Mouse (Mus musculus) granulocyte monocyte progenitor cell, adult 5-6 weeks (primary cell): ENCODE data around the gene Olfr1269. TPM values are rescaled to one million over a fixed set of nuclear protein-coding genes. Genes with fewer than 3 reads are reported as not detected.

Experiments
- ATAC-seq: replicated peaks from 2 replicates; pipeline ENCODE4 v1.8.0; 2016; ENCODE audit warnings: mild to moderate bottlenecking, moderate TSS enrichment, inconsistent platforms; ENCODE audit not compliant: poor library complexity, severe bottlenecking
- total RNA-seq, 2 experiments: library from RNA; stranded (forward) in 1 of 2; stranded (reverse) in 1 of 2; fragments of 200-712, 200-1000 nt in 1 of 2; fragments of >200 nt in 1 of 2; fragmentation: Nextera tagmentation in 1 of 2; gene quantifications; 2 replicates each; pipeline ENCODE4 v1.2.3; 2014 to 2017

Gene Olfr1269
- total RNA-seq (2014; fragmentation: Nextera tagmentation) (not detected in 2 replicates), total RNA-seq (2017) (not detected in 2 replicates)

DNA sequence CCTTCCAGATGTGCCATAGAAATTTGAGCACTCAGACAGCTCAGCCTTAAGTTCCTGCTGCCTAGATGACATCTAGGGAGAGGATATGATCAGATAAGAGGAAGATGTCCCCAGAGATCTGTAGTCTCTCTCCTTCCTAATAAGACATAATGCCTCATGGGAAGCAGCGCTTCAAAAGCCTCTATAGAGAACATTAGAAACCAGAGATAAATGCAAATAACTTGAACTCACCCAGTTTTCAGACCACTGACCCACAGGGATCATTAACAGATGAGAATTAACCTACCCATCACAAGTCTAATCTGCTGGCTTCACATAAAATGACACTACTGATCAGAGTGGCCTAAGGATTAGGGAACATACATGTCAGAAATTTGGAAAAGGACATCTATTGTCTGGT lies at the start of gene Olfr1269:
TSS of gene Olfr1269 (minus strand) at position 101 of the 400 bp plus-strand sequence.
- ATAC-seq: no peak

- no peak for ATAC-seq
These were observed 32.7 kb upstream of the Olfr1269 start for GRCm38 (mm10) chr2:90153916-90154315.

GRCm38 (mm10) chr2:90152991-90153390 lies 31.8 kb upstream of the Olfr1269 start, which contains the start of gene Olfr1270:
Gene Olfr1270 (minus strand): TSS chr2:90153091.
- ATAC-seq: no peak

- no peak for ATAC-seq
These were observed 21.0 kb upstream of the Olfr1269 start, which contains the start of gene Olfr32 for GRCm38 (mm10) chr2:90142196-90142595. Gene Olfr32 (minus strand): TSS chr2:90142296.

DNA sequence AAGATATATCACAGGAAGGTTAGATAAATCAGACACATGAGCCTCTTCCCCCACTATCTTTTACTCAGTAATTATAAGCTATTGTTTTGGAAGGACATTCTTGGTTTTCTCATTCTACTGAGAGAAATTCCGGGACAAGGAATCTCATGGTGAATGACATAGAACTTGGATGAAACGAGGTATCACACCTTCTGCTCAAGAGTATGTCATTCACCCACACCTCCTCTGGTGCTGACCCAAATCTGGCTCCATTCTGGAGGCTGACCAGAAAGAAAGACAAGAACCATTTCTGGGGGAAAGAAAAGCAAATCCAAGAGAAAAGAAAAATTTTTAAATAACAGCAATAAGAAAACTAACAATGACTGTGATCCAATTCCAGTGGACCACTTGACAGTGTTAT lies 51.1 kb downstream of the Olfr1269 start:
- no peak for ATAC-seq

Other genes with a start within 250 kb of the Olfr1269 start
- gene Olfr1257, start 243.0 kb downstream of the Olfr1269 start, total RNA-seq (2014; fragmentation: Nextera tagmentation): not detected in 2 replicates
- not detected in 2 replicates for gene Olfr1257, start 243.0 kb downstream of the Olfr1269 start, total RNA-seq (2017)
- gene Olfr1258, start 194.1 kb downstream of the Olfr1269 start, total RNA-seq (2014; fragmentation: Nextera tagmentation): not detected in 2 replicates
- gene Olfr1258, start 194.1 kb downstream of the Olfr1269 start, total RNA-seq (2017): not detected in 2 replicates
- gene Olfr1259, start 172.7 kb downstream of the Olfr1269 start, total RNA-seq (2014; fragmentation: Nextera tagmentation): not detected in 2 replicates
- not detected in 2 replicates for gene Olfr1259, start 172.7 kb downstream of the Olfr1269 start, total RNA-seq (2017)
- gene Olfr1260, start 147.1 kb downstream of the Olfr1269 start, total RNA-seq (2014; fragmentation: Nextera tagmentation): not detected in 2 replicates
- not detected in 2 replicates for gene Olfr1260, start 147.1 kb downstream of the Olfr1269 start, total RNA-seq (2017)
- gene Olfr1261, start 130.2 kb downstream of the Olfr1269 start, total RNA-seq (2014; fragmentation: Nextera tagmentation): not detected in 2 replicates
- gene Olfr1261, start 130.2 kb downstream of the Olfr1269 start, total RNA-seq (2017): not detected in 2 replicates
- gene Olfr1262, start 121.3 kb downstream of the Olfr1269 start, total RNA-seq (2014; fragmentation: Nextera tagmentation): not detected in 2 replicates
- gene Olfr1262, start 121.3 kb downstream of the Olfr1269 start, total RNA-seq (2017): not detected in 2 replicates
- not detected in 2 replicates for gene Olfr1263, start 109.3 kb downstream of the Olfr1269 start, total RNA-seq (2014; fragmentation: Nextera tagmentation)
- not detected in 2 replicates for gene Olfr1263, start 109.3 kb downstream of the Olfr1269 start, total RNA-seq (2017)
- gene Olfr1264, start 95.8 kb downstream of the Olfr1269 start, total RNA-seq (2014; fragmentation: Nextera tagmentation): not detected in 2 replicates
- gene Olfr1264, start 95.8 kb downstream of the Olfr1269 start, total RNA-seq (2017): not detected in 2 replicates
- not detected in 2 replicates for gene Olfr1265, start 86.1 kb downstream of the Olfr1269 start, total RNA-seq (2014; fragmentation: Nextera tagmentation)
- not detected in 2 replicates for gene Olfr1265, start 86.1 kb downstream of the Olfr1269 start, total RNA-seq (2017)
- not detected in 2 replicates for gene Olfr140, start 57.8 kb downstream of the Olfr1269 start, total RNA-seq (2014; fragmentation: Nextera tagmentation)
- not detected in 2 replicates for gene Olfr140, start 57.8 kb downstream of the Olfr1269 start, total RNA-seq (2017)
- gene Olfr32, start 20.9 kb upstream of the Olfr1269 start, total RNA-seq (2014; fragmentation: Nextera tagmentation): not detected in 2 replicates
- gene Olfr32, start 20.9 kb upstream of the Olfr1269 start, total RNA-seq (2017): not detected in 2 replicates
- gene Olfr1270, start 31.7 kb upstream of the Olfr1269 start, total RNA-seq (2014; fragmentation: Nextera tagmentation): not detected in 2 replicates
- not detected in 2 replicates for gene Olfr1270, start 31.7 kb upstream of the Olfr1269 start, total RNA-seq (2017)
- not detected in 2 replicates for gene Olfr1506, start 103.1 kb upstream of the Olfr1269 start, total RNA-seq (2014; fragmentation: Nextera tagmentation)
- not detected in 2 replicates for gene Olfr1506, start 103.1 kb upstream of the Olfr1269 start, total RNA-seq (2017)
- not detected in 2 replicates for gene Olfr142, start 136.2 kb upstream of the Olfr1269 start, total RNA-seq (2014; fragmentation: Nextera tagmentation)
- gene Olfr142, start 136.2 kb upstream of the Olfr1269 start, total RNA-seq (2017): not detected in 2 replicates
- not detected in 2 replicates for gene Olfr1271, start 149.6 kb upstream of the Olfr1269 start, total RNA-seq (2014; fragmentation: Nextera tagmentation)
- not detected in 2 replicates for gene Olfr1271, start 149.6 kb upstream of the Olfr1269 start, total RNA-seq (2017)
- not detected in 2 replicates for gene Olfr1272, start 171.4 kb upstream of the Olfr1269 start, total RNA-seq (2014; fragmentation: Nextera tagmentation)
- not detected in 2 replicates for gene Olfr1272, start 171.4 kb upstream of the Olfr1269 start, total RNA-seq (2017)
- not detected in 2 replicates for gene Gm13769, start 200.8 kb upstream of the Olfr1269 start, total RNA-seq (2014; fragmentation: Nextera tagmentation)
- not detected in 2 replicates for gene Gm13769, start 200.8 kb upstream of the Olfr1269 start, total RNA-seq (2017)